Mouse (Mus musculus): ENCODE results near the gene Olfr6.
A peak's percentile ranks its signal among the peaks of the same experiment; 100 is the strongest.
"Not testable (repeated sequence)": the region's sequence is repeated elsewhere in the genome, so short reads cannot be mapped to it uniquely, and the experiment has no call there.

Gene Olfr6

DNA sequence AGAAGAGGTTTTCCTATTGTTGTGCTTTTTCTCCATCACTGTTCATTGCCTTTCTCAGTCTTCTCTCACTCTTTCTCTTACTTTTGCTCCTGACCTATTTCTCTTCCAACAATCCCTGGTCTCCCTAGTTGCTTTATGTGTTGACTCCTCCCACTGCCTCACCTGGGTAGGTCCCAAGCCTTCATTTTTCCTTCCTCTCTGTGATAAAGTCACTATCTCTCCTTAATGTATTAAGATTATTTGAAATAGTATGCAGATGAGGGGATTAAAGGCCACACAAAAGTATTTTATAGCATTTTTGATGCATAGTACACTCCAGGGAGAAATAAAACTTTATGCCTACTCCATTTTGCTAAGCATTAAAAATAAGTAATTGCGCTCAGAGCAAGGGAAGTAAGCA is at the start of gene Olfr6:
Gene Olfr6, minus strand, starts transcription at position 101 of the 400 bp plus-strand sequence.
- DNase-seq (ENCODE audit: low read depth in 2 of 2, low spot score in 2 of 2): no peak

DNA sequence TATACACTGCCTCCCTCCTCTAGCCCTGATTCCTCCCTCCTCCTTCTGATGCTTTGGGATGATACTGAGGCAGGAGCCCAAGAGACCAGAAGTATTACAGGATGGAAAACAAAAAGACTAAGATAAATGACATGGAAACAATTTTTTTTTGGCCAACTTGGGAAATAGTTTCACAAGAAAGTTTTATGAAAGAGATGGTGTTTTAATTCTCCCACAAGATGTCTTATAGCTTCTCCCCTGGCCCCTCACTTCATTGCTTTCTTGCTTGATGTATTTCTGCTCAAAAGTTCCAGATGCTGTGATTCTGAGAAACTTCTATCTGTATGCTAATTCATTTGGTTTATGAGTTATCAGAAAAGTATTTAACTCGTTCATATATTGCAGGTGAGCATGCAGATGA is 42.2 kb upstream of the Olfr6 start, which contains the start of gene Olfr2:
Gene Olfr2, minus strand, starts transcription at position 101 of the 400 bp plus-strand sequence.
- DNase-seq (ENCODE audit: low read depth in 2 of 2, low spot score in 2 of 2): no peak

DNA sequence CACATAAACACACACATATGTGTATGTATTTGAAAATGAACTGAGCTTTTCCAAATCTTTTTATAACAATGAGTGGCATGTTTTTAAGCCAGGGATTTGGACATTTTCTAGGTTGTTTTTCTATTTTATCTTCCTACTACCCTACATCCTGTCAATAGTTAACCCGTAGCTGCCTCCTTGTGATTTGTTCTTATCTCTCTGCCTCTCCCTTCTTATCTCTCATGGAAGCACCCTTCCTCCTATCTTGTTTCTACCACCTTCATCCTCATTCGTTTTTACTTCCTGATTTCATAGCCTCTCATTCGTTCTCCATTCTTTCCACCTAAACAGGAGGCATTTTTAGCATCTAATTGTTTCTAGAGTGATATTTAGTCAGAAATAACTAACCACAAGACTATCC is 40.4 kb upstream of the Olfr6 start:
- no peak for DNase-seq (ENCODE audit: low read depth in 2 of 2, low spot score in 2 of 2)

DNA sequence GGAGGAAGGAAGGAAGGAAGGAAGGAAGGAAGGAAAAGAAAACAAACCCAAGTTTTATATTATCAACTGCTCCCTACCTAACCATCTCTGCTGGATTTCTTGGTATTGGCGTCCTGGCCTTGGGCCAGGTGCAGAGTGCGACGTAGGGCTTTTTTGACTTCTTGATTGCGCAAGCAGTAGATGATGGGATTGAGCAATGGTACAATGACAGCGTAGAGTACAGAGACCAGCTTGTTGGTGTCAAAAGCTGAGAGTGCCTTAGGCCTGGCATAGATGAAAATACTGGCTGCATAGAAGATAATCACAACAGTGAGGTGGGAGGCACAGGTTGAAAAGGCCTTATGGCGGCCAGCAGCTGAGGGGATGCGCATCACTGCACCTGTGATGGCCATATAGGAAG is 37.1 kb upstream of the Olfr6 start:
- DNase-seq (ENCODE audit: low read depth in 2 of 2, low spot score in 2 of 2): no peak

DNA sequence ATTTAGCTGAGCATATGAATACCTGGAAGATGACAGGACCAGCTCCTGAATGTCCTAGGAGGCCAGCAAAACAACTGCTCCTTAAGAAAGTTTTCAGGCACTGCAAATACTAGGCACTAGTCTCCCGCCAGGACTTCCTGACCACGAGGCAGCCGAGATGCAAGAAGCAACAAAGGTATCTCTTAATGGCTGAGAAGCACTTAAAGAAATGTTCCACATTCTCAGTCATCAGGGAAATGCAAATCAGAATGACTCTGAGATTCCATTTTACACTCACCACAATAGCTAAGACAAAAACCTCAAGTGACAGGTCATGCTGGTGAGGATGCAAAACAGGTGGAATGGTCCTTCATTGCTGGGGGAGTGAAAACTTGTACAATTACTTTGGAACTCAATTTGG is 21.5 kb upstream of the Olfr6 start:
- DNase-seq (ENCODE audit: low read depth in 2 of 2, low spot score in 2 of 2): no peak

DNA sequence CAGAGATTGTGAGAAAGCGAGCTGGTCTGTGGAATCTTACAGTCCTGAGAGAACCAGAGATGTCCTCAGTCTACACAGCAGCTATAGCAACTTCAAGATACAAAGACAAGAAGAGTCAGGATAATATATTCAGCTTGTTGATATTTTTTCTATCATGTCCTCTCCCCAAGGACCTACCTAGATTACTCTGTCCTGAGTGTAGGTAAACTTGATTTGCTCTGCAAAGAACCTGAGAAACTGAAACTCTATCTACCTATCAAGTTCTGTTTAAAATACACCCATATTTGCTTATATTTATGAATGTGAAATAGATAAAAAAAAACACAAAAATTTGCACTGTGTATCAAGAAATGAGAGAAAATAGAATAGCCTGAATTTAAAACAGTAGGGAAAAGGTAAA is 11.6 kb upstream of the Olfr6 start, which contains the start of gene Olfr711:
Gene Olfr711, minus strand, starts transcription at position 101 of the 400 bp plus-strand sequence.
- no peak for DNase-seq (ENCODE audit: low read depth in 2 of 2, low spot score in 2 of 2)

DNA sequence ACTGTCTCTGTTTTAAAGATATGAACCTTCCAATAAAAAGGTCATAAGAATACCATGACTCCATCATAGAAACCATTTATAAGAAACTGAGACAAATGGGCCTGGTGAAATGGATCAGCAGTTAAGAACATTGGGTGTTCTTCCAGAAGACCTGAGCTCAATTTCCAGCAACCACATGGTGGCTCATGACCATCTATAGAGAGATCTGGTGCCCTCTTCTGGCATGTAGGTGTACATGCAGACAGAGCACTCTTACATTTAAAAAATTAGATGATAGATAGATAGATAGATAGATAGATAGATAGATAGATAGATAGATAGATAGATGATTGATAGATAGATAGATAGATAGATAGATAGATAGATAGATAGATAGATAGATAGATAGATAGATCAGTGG is 3.8 kb upstream of the Olfr6 start:
- DNase-seq (ENCODE audit: low read depth in 2 of 2, low spot score in 2 of 2): peak in 1 of 2 experiments; percentile 1

DNA sequence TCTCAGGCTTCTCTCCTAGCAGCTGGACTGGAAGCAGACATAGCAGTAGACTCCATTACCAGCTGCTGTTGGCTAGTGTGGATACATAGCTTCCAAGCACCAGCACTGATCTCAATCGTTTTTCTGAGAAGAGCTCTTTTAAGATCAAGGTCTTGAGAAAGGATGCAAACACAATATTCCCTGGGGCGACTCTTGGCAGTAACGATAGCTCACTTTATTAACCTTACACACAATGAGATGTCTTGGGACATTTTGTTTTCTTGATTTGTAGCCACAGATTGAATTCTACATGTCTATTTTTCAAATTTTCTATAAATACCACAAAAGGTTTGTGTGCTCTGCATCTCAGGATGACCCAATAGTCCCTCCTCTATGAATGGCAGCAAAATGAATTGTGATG is 15.5 kb downstream of the Olfr6 start, which contains the start of gene Olfr710:
Gene Olfr710, minus strand, starts transcription at position 101 of the 400 bp plus-strand sequence.
- no peak for DNase-seq (ENCODE audit: low read depth in 2 of 2, low spot score in 2 of 2)

DNA sequence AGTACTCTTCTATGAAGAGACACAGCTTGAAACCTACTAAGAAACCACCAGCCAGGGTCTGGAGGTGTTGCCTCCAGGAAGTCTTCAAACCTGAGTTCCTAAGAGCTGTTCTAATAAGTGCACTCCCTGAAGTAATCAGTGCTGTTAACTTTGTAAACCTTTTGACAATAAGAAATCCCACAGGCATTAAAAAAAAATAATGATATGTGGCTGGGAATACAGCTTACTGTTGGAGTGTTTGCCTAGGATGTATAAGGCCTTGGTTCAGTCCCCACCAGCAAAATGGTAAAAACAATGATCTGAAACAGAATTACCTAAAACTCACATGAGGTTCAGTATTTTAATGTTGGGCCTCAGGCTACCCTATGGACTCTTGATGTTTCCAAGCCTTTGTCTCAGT is 31.6 kb downstream of the Olfr6 start, which contains the start of gene Olfr709-ps1:
Gene Olfr709-ps1, minus strand, starts transcription at position 101 of the 400 bp plus-strand sequence.
- no peak for DNase-seq (ENCODE audit: low read depth in 2 of 2, low spot score in 2 of 2)

DNA sequence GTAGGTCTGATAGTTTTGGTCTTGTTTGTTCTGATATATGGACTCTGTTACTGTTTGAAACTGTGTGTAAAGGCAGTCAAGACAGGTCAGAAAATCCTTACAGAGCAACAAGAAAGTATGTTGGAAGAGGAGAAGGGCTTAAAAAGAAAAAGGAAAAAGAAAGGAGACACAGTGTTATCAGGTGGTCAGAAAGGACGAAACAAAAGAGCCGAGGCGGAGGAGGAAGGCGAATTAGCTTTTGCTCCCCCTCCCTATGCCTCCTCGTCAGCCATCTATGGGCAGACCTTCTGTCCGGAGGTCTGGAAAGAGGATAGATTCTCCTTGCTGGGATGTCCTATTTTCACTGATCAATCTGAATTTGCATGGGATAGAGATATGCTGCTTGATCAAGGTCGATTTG is 42.8 kb downstream of the Olfr6 start:
- not testable (repeated sequence) for DNase-seq (ENCODE audit: low read depth in 2 of 2, low spot score in 2 of 2)

DNA sequence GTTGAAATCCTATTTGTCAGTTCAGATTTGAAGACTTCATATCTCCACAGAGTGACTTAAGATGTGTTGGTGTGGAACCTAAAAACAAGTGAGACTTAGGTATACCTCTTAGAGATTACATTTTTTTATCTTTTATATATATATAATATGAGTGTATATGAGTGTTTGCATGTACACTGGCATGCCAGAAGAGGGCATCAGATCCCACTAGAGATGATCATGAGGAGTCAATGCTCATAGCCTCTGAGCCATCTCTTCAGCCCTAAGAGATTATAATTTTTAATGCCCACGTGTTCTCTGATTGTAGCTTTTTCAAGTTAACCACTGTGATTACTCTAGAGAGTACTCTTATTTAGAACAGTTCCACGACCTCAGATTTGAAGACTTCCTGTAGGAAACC is 56.1 kb downstream of the Olfr6 start, which contains the start of gene Olfr1532-ps1:
Gene Olfr1532-ps1, plus strand, starts transcription at position 326 of the 400 bp plus-strand sequence.
- DNase-seq (ENCODE audit: low read depth in 2 of 2, low spot score in 2 of 2): no peak
